Mouse (Mus musculus) adrenal gland, adult 8-10 months (tissue): ENCODE measurements around the gene Gm128. TPM values are rescaled to one million over a fixed set of nuclear protein-coding genes. Genes with fewer than 3 reads are reported as not detected.
"Not testable (repeated sequence)": the region's sequence is repeated elsewhere in the genome, so short reads cannot be mapped to it uniquely, and the experiment has no call there.

Experiments used
- DNase-seq: peaks from one replicate; pipeline ENCODE4 v3.0.0; 2022
- total RNA-seq, 4 experiments: library from RNA; stranded (reverse); gene quantifications; 2 replicates each; pipeline ENCODE4 v1.2.4; 2022

Gm128 gene
- total RNA-seq, 4 experiments from 2014 or later: 0.19 TPM; not detected in 3

GRCm38 (mm10) chr3:95230495-95231297 is 10.7 kb downstream of the Gm128 start:
- no peak for DNase-seq

DNA sequence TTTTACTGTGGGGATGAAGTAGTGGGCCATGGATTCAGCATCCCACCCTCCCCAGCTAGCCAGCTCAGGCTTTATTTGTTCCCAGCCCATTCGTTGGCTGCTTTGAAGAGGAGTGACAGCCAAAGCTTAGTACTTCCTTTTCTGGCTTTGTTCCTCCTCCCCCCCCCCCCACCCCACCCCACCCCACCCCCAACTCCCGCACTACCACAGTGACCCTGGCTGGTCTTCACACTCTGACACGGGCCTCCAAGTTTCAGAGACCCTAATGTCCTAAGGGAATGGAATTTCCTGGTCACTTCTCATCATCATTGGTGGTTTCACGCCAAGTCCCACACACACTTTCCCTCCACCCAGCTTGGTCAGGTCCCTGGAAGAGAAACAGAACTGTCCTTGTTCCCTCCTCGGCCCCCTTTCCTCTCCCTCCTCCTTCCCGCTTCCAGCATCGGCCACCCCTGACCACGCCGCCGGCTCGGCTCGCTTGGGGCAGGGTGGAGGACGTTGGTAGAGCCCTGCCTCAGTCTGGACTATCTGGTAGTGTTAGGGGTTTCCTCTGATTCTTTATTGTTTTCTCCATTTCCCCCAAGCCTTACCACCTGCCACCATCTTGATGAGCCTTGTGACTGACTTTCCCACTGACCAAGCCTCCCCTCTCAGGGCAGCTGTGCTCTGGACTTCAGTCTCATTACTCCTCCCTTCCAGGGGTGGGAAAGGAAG is 11.5 kb downstream of the Gm128 start:
- no peak for DNase-seq

GRCm38 (mm10) chr3:95228894-95229780 is 12.3 kb downstream of the Gm128 start:
- DNase-seq: peak; percentile 42

GRCm38 (mm10) chr3:95228148-95228893 is 13.1 kb downstream of the Gm128 start, which contains the start of gene Cdc42se1:
Cdc42se1 (plus strand) TSS chr3:95228732.
- DNase-seq: peak; percentile 84

- DNase-seq: no peak
These were observed 14.2 kb downstream of the Gm128 start for GRCm38 (mm10) chr3:95227214-95227613.

DNA sequence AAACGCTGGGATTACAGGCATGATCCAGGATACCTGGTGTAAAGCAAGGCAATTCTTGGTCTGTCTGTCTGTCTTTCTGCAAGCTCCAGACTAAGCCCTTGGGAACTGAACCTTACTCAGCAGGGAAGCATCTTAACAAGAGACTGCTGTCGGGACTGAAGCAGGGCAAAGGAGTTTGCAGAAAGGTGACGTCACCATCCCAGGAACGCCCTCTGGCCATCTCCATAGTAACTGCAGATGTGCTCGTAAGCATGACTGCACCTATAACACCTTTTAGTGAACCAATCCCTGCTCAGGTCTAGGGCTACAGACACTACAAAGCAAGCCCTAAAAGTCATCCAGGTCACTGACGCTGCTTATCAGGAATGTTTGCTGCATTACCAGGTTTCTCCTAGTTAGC is 17.1 kb downstream of the Gm128 start:
- no peak for DNase-seq

DNA sequence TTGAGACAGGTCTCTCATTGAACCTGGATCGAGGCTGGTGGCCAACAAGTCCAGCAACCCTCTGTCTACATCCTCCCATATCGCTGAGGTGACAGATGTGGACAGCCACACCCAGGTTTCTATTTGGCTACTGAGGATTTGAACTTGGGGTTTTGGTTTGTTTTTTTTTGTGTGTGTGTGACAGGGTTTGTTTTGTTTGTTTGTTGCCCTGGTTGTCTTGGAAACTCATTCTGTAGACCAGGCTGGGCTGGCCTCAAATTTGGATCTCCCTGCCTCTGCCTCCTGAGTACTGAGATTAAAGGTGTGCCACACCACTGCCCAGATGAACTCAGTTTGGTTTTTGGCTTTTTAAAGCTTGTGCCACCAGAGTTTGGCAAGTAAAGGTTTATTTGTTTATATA is 18.4 kb downstream of the Gm128 start:
- DNase-seq: no peak

DNA sequence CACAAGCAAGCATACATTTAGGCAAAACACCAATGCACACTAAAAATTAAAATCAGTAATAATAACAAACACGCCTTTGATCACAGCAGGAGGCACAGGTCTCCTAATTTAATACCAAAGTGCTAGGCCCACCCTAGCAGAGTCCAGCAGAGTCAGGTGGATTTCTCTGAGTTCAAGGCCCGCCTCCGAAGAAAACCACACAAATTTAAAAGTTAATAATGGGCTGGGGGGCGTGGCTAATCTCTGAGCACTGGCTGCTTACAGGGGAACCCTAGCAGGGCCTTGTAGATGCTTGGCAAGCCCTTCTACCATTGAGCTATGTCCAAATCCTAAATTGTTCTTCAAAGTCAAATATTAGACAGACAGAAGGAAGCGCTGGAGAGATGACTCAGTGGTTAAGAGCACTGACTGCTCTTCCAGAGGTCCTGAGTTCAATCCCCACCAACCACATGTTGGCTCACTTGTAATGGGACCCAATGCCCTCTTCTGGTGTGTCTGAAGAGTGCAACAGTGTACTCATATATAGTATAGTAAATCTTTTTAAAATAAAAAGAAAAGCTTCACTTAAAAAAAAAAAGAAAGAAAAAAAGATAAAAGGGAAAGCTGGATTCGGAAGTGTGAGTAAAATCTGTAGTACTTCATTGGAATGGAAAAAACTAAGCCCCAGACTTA is 22.8 kb downstream of the Gm128 start:
- no peak for DNase-seq

DNA sequence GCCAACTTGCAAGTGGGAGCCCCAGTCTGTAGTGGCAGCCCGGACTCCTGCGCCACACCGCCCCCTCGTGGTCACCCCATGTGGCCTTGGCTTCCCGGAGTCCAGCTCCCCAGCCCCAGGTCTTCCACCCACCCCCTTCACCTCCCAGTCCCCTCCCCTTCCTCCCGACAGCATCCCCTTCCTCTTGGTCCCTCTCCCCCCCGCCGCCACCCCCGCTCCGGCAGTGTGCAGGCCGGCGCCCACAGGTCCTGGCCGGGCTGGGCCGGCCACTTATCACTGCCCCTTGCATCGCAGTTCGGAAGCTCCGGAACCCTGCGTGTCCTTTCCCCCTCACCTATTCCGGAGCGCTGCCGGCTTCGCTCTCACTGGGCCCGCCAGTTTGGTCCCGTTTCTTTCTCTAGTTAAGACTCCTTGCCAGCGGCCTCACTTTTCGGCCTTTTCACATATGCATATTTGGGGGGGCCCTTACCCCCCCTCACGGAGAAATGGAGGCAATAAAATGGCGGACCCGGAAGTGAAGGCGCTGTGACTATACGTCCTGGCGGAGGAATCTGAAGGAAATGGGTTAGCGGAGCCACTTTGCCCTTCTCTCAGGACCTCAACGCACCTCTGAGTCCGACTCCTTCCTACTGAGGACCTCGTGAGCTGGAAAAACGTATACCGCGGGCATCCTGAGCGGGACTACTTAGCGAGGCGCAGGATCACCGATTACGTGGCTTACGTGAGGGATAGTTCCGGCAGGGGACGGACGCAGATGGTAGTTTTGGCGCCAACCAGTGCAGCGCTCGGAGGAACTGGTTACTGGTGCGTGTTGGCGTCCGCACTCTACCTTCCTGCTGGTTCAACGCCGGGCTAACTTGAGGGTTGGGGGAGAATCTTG is 23.9 kb downstream of the Gm128 start, which contains the start of gene Gabpb2:
Gabpb2 (minus strand) TSS at position 662 of the 880 bp plus-strand sequence.
- peak; percentile 92 for DNase-seq

- DNase-seq: no peak
These were observed 24.6 kb downstream of the Gm128 start for GRCm38 (mm10) chr3:95216655-95217254.

DNA sequence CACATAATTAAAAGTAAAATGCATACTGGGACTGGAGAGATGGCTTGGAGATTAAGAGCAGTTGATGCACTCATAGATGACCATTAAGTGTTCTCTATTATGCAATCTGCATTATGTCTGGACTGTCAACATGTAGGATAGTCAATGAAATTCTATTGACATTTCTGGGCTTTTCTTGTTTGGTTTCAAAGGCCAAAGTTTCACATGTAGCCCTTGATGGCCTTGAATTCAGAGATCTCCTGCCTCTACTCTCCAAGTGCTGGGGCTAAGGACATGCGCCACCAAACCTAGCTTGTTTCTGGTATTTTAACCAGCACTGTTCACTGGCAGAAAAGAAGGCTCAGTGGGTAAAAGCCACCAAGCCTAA is 27.8 kb downstream of the Gm128 start:
- DNase-seq: no peak

DNA sequence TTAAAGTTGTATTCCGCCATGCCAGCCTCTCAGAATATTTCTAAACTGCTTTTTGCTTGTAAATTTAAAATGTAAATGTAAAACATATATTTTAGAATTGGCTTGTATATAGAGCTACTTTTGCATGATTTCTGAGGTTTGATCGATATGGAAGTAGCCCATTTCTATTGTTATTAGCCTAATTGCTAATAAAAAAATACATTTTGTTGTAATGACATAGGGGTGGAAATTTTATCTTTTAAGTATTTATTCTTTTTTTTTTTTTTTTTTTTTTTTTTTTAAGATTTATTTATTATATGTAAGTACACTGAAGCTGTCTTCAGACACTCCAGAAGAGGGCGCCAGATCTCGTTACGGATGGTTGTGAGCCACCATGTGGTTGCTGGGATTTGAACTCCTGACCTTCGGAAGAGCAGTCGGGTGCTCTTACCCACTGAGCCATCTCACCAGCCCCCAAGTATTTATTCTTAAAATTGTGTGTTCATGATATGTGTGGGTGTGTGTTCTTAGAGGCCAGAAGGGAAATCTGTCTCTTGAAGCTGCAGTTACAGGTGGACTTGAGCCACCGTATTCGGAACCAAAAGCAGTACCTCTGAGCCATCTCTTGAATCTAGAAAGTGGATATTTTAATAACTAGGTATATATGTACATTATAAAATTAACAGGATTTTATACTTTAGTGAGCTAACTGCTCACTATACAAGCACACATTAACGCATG is 28.3 kb downstream of the Gm128 start:
- DNase-seq: not testable (repeated sequence)

DNA sequence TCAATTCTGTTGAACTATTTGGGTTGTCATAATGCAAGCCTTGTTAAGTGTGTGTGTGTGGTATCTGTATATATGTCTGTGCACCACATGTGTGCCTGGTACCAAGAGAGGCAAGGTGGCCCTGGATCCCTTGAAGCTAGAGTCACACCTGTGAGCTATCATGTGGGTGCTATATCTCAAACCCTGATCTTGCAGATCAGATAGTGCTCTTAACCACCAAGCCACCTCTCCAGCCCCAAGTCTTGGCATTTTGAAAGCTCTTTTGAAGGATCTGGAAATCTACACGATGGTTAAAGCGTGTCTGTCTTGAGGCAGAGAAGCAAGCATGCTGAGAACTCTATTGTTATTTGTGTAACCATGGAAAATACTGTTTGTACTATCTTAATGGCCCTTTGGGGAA is 30.8 kb downstream of the Gm128 start:
- DNase-seq: no peak

DNA sequence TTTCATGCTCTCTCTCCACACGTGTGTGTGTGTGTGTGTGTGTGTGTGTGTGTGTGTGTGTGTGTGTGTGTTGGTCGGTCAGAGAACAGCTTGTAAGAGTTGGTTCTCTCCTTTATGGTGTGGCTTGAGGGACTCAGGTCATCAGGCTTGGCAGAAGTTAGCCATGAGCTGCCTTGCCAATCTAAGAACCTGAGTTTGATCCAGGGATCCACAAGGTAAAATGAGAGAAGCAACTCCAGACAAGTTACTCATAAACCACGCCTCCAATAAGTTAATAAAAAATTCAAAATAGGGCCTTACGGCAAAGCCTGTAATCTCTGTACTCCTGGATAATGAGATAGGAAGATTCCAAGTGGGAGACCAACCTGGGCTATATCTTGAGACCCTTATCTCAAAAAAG is 33.1 kb downstream of the Gm128 start:
- DNase-seq: no peak

DNA sequence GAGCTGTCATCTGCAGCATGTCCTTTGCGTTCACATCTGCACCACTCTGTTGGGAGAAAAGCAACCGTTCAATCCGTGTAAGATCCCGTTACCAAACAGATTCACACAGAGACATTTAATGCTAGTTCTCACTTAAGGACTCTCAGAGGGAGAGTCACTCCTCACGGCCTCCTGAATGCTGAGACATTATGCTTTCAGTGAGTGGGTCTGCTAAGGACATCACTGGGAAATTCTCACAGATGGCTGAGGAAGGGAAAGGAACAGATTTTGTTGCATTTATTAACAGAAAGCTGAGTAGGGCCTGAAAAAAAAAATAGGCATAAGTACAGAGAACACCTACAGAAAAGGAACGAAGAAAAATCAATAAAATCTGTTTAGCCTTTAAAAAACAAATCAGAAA is 37.5 kb downstream of the Gm128 start:
- DNase-seq: no peak

DNA sequence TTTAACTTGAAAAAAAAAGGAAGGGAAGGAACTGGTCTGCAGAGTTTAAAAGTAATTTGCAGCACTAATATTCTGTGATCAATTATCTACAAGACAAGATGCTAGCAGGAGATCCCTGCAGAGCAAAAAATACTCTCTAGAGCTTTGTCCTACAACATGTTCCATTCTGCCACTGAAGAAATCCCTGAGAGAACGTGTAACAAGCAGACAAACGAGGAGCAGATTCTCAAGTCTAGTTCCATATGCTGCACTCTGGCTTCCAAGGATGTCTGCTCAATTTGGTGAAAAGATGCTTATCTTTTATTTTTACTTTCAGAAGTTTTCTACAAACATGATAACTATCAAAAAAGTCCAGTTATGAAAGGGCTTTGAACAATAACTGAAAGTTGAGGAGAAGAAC is 40.8 kb downstream of the Gm128 start:
- DNase-seq: no peak

DNA sequence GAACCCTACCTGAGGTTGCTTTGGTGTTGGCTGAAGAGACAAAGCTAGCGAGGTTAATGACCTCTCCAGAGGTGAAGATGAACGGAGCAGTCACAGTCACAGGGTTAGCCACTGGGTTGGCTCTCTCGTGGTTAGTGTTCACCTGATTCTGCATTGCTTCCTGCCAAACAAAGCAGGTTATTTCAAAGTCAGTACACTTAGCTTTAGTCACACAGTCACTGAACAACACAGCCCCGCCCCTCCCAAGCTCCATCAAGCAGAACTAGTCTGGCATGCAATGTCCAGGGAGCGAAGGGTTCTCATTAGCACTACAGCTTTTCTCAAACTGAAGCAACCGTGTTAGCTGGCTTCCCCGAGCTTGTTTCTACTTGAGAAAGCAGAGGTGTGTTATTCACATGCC is 41.3 kb downstream of the Gm128 start:
- no peak for DNase-seq

DNA sequence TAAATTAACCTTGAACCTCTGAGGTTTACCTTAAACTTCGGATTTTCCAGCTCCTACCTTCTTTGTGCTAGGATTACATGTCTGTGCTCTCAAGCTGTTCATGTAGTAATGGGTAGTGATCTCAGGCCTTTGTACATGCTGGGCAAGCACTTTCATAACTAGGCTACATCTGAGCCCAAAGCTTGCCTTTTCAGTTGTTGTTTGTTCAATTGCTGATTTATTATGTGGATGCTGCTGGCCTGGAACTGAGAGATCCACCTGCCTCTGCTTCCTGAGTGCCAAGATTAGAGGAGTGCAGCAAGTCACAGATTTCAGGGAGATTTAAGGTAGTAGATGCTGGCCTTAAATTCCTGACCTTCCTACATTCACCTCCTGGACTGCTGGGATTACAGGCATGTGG is 42.3 kb downstream of the Gm128 start:
- no peak for DNase-seq

- no peak for DNase-seq
These were observed 45.6 kb downstream of the Gm128 start for GRCm38 (mm10) chr3:95195772-95196171.
